Mouse (Mus musculus) effector memory CD4-positive, alpha-beta T cell, adult 7 months (primary cell): ENCODE results near the gene Sesn1. TPM values are rescaled to one million over a fixed set of nuclear protein-coding genes. Genes with fewer than 3 reads are reported as not detected.

Experiments
- polyA plus RNA-seq: library from polyadenylated mRNA; unstranded; fragments of 100-300 nt; shearing (Covaris generic); gene quantifications from one replicate; pipeline ENCODE4 v1.2.1, GENCODE M21; 2017

Gene Sesn1
- 24.1 TPM for polyA plus RNA-seq

DNA sequence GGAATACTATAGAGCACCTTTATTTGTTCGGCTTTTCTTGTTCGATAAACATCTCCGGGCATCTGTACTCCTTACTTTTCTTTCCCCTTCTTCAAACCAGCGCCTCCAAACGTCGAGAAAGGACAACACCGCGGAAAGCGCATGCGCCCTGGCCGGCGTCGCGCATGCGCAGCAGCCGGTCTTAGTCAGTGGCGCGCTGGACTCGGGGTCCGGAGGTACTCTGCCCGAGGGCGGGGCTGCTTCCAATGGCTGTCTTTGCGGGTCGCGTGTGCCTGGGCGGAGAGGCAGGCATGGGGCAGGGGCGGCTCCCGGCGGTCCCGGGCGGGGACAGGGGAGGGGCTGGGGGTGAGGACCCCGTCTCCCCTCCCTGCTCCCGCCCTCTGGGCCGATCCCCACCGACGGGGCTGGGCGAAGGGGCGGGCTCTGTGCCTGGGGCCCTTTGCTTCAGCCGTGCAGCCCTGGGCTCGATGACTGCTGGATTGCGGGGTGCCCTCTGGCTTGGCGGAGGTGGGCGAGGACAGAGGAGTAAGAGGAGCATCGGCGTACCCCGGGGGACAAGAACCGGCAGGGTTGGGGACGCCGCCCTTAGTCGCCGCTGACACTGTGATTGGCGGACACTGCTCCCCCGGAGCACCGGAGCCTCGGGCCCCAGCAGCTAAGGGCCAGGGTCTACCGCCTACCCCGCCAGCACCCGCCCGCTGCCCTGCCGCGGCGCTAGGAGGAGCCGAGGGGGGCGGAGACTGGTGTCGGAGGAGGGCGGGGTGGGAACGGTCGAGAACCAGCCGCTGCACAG is at the start of gene Sesn1, which contains the start of gene Cep57l1:
Sesn1 (plus strand) TSS at position 165 of the 793 bp plus-strand sequence.
Cep57l1 (minus strand) TSS at position 101 of the 793 bp plus-strand sequence.

Other genes starting within 250 kb of the Sesn1 start
- 0.83 TPM for gene Ccdc162, start 93.3 kb upstream of the Sesn1 start, polyA plus RNA-seq
- gene Cep57l1, start 64 bp upstream of the Sesn1 start, polyA plus RNA-seq, result 6.1 TPM
- 0.43 TPM for gene Armc2, start 208.5 kb downstream of the Sesn1 start, polyA plus RNA-seq